Mouse (Mus musculus) myocyte (in vitro differentiated cells): ENCODE data around the gene Lilrb4a.

Source experiments
- CEBPB ChIP-seq: IDR thresholded peaks from 2 replicates; pipeline ENCODE4 v1.6.1; 2011; ENCODE audit warnings: mild to moderate bottlenecking, moderate library complexity; ENCODE audit not compliant: poor library complexity, insufficient read depth, severe bottlenecking
- E2F4 ChIP-seq: IDR thresholded peaks from one replicate; pipeline ENCODE4 v1.6.1; 2011; ENCODE audit warnings: mild to moderate bottlenecking, control low read depth, moderate library complexity; ENCODE audit not compliant: insufficient read depth
- MAX ChIP-seq: IDR thresholded peaks from one replicate; pipeline ENCODE4 v1.6.1; 2011; ENCODE audit warnings: low read depth, mild to moderate bottlenecking, control low read depth
- MYOD1 ChIP-seq, 3 experiments: IDR thresholded peaks; one replicate each; pipeline ENCODE4 v1.6.1; 2011; ENCODE audit warnings: control low read depth in 2 of 3, low read depth in 2 of 3, mild to moderate bottlenecking in 2 of 3, moderate library complexity in 1 of 3; ENCODE audit not compliant: insufficient read length in 2 of 3, control insufficient read depth in 1 of 3
- MYOG ChIP-seq, 3 experiments: IDR thresholded peaks; one replicate each; pipeline ENCODE4 v1.6.1; 2011; ENCODE audit warnings: control low read depth in 2 of 3, low read depth in 2 of 3, mild to moderate bottlenecking in 2 of 3; ENCODE audit not compliant: insufficient read length in 2 of 3, control insufficient read depth in 1 of 3, insufficient read depth in 1 of 3
- POLR2A ChIP-seq: IDR thresholded peaks from one replicate; pipeline ENCODE4 v1.6.1; 2011; ENCODE audit warnings: low read depth, mild to moderate bottlenecking, control low read depth, moderate library complexity; ENCODE audit not compliant: insufficient read length
- POLR2AphosphoS2 ChIP-seq: IDR thresholded peaks from one replicate; pipeline ENCODE4 v1.6.1; 2011; ENCODE audit warnings: low read depth, control low read depth; ENCODE audit not compliant: insufficient read length
- REST ChIP-seq: IDR thresholded peaks from one replicate; pipeline ENCODE4 v1.6.1; 2011; ENCODE audit warnings: mild to moderate bottlenecking, control low read depth, moderate library complexity; ENCODE audit not compliant: insufficient read depth, insufficient read length
- SRF ChIP-seq: IDR thresholded peaks from one replicate; pipeline ENCODE4 v1.6.1; 2011; ENCODE audit warnings: low read depth; ENCODE audit not compliant: control insufficient read depth, insufficient read length
- TCF12 ChIP-seq: IDR thresholded peaks from one replicate; pipeline ENCODE4 v1.6.1; 2011; ENCODE audit warnings: mild to moderate bottlenecking, control low read depth; ENCODE audit not compliant: poor library complexity, insufficient read depth, severe bottlenecking
- TCF3 ChIP-seq: IDR thresholded peaks from one replicate; pipeline ENCODE4 v1.6.1; 2011; ENCODE audit warnings: low read depth, control low read depth; ENCODE audit not compliant: insufficient read length
- USF1 ChIP-seq: IDR thresholded peaks from one replicate; pipeline ENCODE4 v1.6.1; 2011; ENCODE audit warnings: low read depth, mild to moderate bottlenecking, control low read depth, moderate library complexity

DNA sequence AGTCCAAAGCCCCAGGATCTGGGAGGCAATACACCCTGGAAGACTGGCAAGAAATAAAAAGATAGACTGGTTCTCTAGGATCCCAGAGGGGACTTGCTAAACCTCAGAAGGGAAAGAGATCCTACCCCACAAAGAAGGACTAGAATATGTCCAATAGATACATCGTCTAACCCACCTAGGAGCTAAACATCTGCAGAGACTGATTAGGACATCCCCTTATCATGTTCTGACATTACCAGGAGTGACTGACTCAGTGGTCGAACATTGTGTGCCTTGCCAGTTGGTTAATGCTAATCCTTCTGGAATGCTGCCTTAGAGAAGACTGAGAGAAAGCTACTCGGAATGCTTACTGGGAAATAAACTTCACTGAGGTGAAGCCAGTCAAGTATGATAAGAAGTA lies 38.7 kb downstream of the Lilrb4a start:
- no peak for TF ChIP-seq POLR2A
- TF ChIP-seq MYOG (IDR thresholded peaks at IDR 0.05; ENCODE audit: control insufficient read depth in 1 of 3, insufficient read depth in 1 of 3, insufficient read length in 2 of 3, low read depth in 2 of 3) = no peak
- TF ChIP-seq MAX = no peak
- no peak for TF ChIP-seq TCF3
- no peak for TF ChIP-seq CEBPB
- no peak for TF ChIP-seq E2F4
- no peak for TF ChIP-seq MYOD1 (IDR thresholded peaks at IDR 0.05; ENCODE audit: control insufficient read depth in 1 of 3, insufficient read length in 2 of 3, low read depth in 2 of 3)
- TF ChIP-seq USF1 = no peak
- TF ChIP-seq SRF = no peak
- no peak for TF ChIP-seq TCF12
- TF ChIP-seq POLR2AphosphoS2 = no peak
- TF ChIP-seq REST = no peak
